ENCODE assay signal across 16 mouse cellular contexts in the genomic region with DNA sequence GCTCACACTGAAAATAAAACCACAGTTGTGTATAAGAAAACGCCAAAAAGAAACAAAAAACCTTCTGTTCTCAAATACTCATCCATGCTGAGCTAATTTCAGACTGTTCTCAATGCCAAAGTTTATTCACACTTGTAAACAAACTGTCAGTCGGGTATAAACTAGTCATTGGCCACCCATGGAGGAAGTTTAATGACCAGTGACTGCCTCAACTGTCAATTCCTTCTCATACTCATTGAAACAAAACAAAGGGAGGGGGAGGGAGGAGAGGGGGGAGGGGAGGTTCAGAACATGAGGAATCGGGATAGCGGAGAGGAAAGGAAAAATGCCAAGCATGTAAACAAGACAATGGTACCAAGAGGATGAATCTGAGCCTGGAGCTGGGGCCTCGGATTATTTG. TPM values are rescaled to one million over a fixed set of nuclear protein-coding genes. Genes with fewer than 3 reads are reported as not detected.
A peak's percentile ranks its signal among the peaks of the same experiment; 100 is the strongest.
DNase-seq lines count a peak whose midpoint lies in the region; ATAC-seq lines count a peak whose summit lies in the region.
"Had no signal": no experiment of that assay in that cellular context is flagged by ENCODE, and none has a peak within 500 bp of the region (broad histone marks: within the 10 kb centered on the region; RNA-seq: fewer than 3 reads in every experiment).

No protein-coding gene starts in this region.

- no peaks in the 10 kb centered on the region for H3K27me3 ChIP-seq in embryonic facial prominence, embryonic 10.5 days (replicated peaks; ENCODE audit: low read depth, poor library complexity, severe bottlenecking)
- no peaks in the 10 kb centered on the region for H3K27me3 ChIP-seq in intestine, embryonic 16.5 days (replicated peaks; ENCODE audit: control insufficient read depth, insufficient read depth, low read length)
- H3K27me3 ChIP-seq: limb, embryonic 15.5 days; Patski had no signal

- H3K4me1 ChIP-seq in embryonic facial prominence, embryonic 10.5 days: 0 out of 2 replicates have a peak, but pooled peaks cover 3% of the 10 kb centered on the region
- no peaks in the 10 kb centered on the region for H3K4me1 ChIP-seq in intestine, embryonic 16.5 days (ENCODE audit: control insufficient read depth, insufficient read depth, low read length)
- H3K4me1 ChIP-seq: limb, embryonic 15.5 days; midbrain, embryonic 10.5 days had no signal

- H3K4me2 ChIP-seq in intestine, embryonic 16.5 days (ENCODE audit: low read depth, low read length): no peak overlapping the region
- H3K4me2 ChIP-seq: limb, embryonic 15.5 days had no signal

- 61% methylated on average over 5 of the region's 5 CpGs for WGBS in embryonic facial prominence, embryonic 10.5 days
- WGBS in intestine, embryonic 16.5 days: 41% methylated on average over 5 of the region's 5 CpGs

- ATAC-seq in frontal cortex, adult (ENCODE audit: low TSS enrichment): 0 out of 2 replicates have a peak, but pooled peaks have one; percentile 4
- ATAC-seq in intestine, embryonic 16.5 days: peak; percentile 73
- ATAC-seq: Patski had no signal

- H3K9ac ChIP-seq in intestine, embryonic 16.5 days (ENCODE audit: low read depth, low read length): no peak overlapping the region
- H3K9ac ChIP-seq: limb, embryonic 15.5 days had no signal

- no peaks in the 10 kb centered on the region for H3K9me3 ChIP-seq in embryonic facial prominence, embryonic 10.5 days
- H3K9me3 ChIP-seq in intestine, embryonic 16.5 days (ENCODE audit: control insufficient read depth, low read length): no peaks in the 10 kb centered on the region
- H3K9me3 ChIP-seq: limb, embryonic 15.5 days; midbrain, embryonic 10.5 days had no signal

- H3K27ac ChIP-seq in embryonic facial prominence, embryonic 10.5 days (replicated peaks): no peak overlapping the region
- no peak overlapping the region for H3K27ac ChIP-seq in intestine, embryonic 16.5 days (ENCODE audit: low read length)
- H3K27ac ChIP-seq: limb, embryonic 15.5 days; midbrain, embryonic 10.5 days had no signal

- H3K4me3 ChIP-seq in embryonic facial prominence, embryonic 10.5 days: no peak overlapping the region
- no peak overlapping the region for H3K4me3 ChIP-seq in intestine, embryonic 16.5 days (ENCODE audit: low read length)
- H3K4me3 ChIP-seq: erythroblast, embryonic 14.5 days; limb, embryonic 15.5 days; midbrain, embryonic 10.5 days had no signal

- no peak for DNase-seq in frontal cortex, postnatal 10 days (ENCODE audit: low spot score in 2 of 2)
- peak; percentile 11 for DNase-seq in 3134 (ENCODE audit: extremely low read depth, insufficient read length, low spot score)
- DNase-seq in embryonic facial prominence, embryonic 10.5 days (ENCODE audit: low spot score): peak; percentile 14
- DNase-seq in heart, postnatal 25 days (ENCODE audit: low spot score): no peak
- no peak for DNase-seq in thymus, postnatal 14 days
- DNase-seq in spleen, adult 12 weeks (ENCODE audit: low spot score): no peak
- DNase-seq: adrenal gland, postnatal 25 days; cerebellum, adult 8-10 months; spleen, adult 18-20 months; thymus, postnatal 4 days had no signal

- peaks cover 74% of the 10 kb centered on the region for H3K36me3 ChIP-seq in embryonic facial prominence, embryonic 10.5 days (replicated peaks)
- H3K36me3 ChIP-seq in intestine, embryonic 16.5 days (ENCODE audit: control insufficient read depth, insufficient read depth, low read length): no peaks in the 10 kb centered on the region

- intact Hi-C loops in heart, postnatal 25 days (cut with DNase I): no loop called here

RNA-seq across cellular contexts. Expression of gene Wdr37, which starts 41.9 kb away (rescaled TPM):
- polyA plus RNA-seq in embryonic facial prominence, embryonic 10.5 days (2016; fragmentation: Nextera tagmentation; extraction: Ambion mirVana): 28.3 and 29.8 TPM in 2 replicates
- 13.3 and 13.6 TPM in 2 replicates for polyA plus RNA-seq in intestine, embryonic 16.5 days (2015; fragmentation: Nextera tagmentation; extraction: Ambion mirVana)
- total RNA-seq in heart, postnatal 25 days (2021): 10 to 100 TPM; 28.9 to 35.2 TPM

RNA-seq across cellular contexts. Expression of gene Idi1, which starts 55.5 kb away (rescaled TPM):
- 115 and 137 TPM in 2 replicates for polyA plus RNA-seq in embryonic facial prominence, embryonic 10.5 days (2016; fragmentation: Nextera tagmentation; extraction: Ambion mirVana)
- polyA plus RNA-seq in intestine, embryonic 16.5 days (2015; fragmentation: Nextera tagmentation; extraction: Ambion mirVana): 128 and 130 TPM in 2 replicates
- 1 to 10 TPM; 5.6 to 6.4 TPM for total RNA-seq in heart, postnatal 25 days (2021)

Comparison
In these comparisons a context has a peak if more than half of its experiments do, and no peak if none do; other contexts are left out.
1. DNase-seq: peak in 3134 (single experiment) and embryonic facial prominence, embryonic 10.5 days (single experiment); none in frontal cortex, postnatal 10 days (0 of 2), heart, postnatal 25 days (single experiment), thymus, postnatal 14 days (single experiment) and spleen, adult 12 weeks (single experiment).